In the genomic region with DNA sequence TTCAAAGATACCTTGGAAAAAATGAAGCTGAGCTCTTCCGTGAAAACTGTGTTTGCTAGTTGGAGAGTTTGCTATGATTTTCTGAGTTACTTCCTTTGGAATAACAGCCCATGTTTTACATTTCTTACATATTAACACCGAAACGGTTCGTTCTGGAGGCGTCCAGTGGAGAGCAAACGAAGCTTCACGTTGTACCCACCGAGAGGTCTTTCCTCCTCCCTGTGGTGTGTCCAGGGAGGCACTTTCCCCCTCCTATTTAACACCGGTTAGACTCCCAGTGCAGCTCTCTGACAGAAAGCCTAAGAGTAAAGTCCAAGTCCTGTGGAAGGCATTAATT, we compare ENCODE assay signal across 9 mouse cellular contexts. TPM values are rescaled to one million over a fixed set of nuclear protein-coding genes. Genes with fewer than 3 reads are reported as not detected.
DNase-seq lines count a peak whose midpoint lies in the region; ATAC-seq and TF ChIP-seq lines count a peak whose summit lies in the region.
"Had no signal": no experiment of that assay in that cellular context is flagged by ENCODE, and none has a peak within 500 bp of the region (broad histone marks: within the 10 kb centered on the region; RNA-seq: fewer than 3 reads in every experiment).

No protein-coding gene starts in this region.

- no peaks in the 10 kb centered on the region for H3K79me2 ChIP-seq in heart, adult 2 months (replicated peaks; ENCODE audit: control insufficient read depth, insufficient read depth, low read length)

- no peaks in the 10 kb centered on the region for H3K9me3 ChIP-seq in neural tube, embryonic 11.5 days (ENCODE audit: control insufficient read depth, low read length)
- H3K9me3 ChIP-seq in limb, embryonic 14.5 days (ENCODE audit: control insufficient read depth, low read length): no peaks in the 10 kb centered on the region
- no peaks in the 10 kb centered on the region for H3K9me3 ChIP-seq in stomach, embryonic 16.5 days (replicated peaks; ENCODE audit: control insufficient read depth, low read length)

- H3K4me1 ChIP-seq in heart, adult 2 months (ENCODE audit: control insufficient read depth, insufficient read depth, low read length): peaks cover 1% of the 10 kb centered on the region; the same call in 1 of the 2 replicates
- H3K4me1 ChIP-seq in neural tube, embryonic 11.5 days (ENCODE audit: control insufficient read depth, insufficient read depth, low read length): peaks cover 11% of the 10 kb centered on the region; the same call in 1 of the 2 replicates
- peaks cover 12% of the 10 kb centered on the region for H3K4me1 ChIP-seq in limb, embryonic 14.5 days (ENCODE audit: control insufficient read depth, insufficient read depth, low read length)
- H3K4me1 ChIP-seq in stomach, embryonic 16.5 days (ENCODE audit: control insufficient read depth, insufficient read depth, low read length): peaks cover 7% of the 10 kb centered on the region

- intact Hi-C loops in heart, adult 2 months (cut with DNase I): loop anchor here (10.0 kb wide), 1 partner anchor 50 kb away; no protein-coding TSS in a partner anchor
- intact Hi-C loops in heart, postnatal 14 days (cut with DNase I): no loop called here

- no peak for TF ChIP-seq CTCF in heart, adult 2 months (IDR thresholded peaks at IDR 0.05)

- TF ChIP-seq EP300 in heart, adult 2 months (IDR thresholded peaks at IDR 0.05; ENCODE audit: insufficient read depth, low read depth, low read length): no peak

- H3K27me3 ChIP-seq in heart, adult 2 months (ENCODE audit: control insufficient read depth, insufficient read depth, low read length): no peaks in the 10 kb centered on the region
- H3K27me3 ChIP-seq in neural tube, embryonic 11.5 days (ENCODE audit: control insufficient read depth, insufficient read depth, low read length): peaks cover 14% of the 10 kb centered on the region
- H3K27me3 ChIP-seq in limb, embryonic 14.5 days (ENCODE audit: control insufficient read depth, insufficient read depth, low read length): 0 out of 2 replicates have a peak, but pooled peaks cover 9% of the 10 kb centered on the region
- H3K27me3 ChIP-seq in stomach, embryonic 16.5 days (ENCODE audit: control insufficient read depth, insufficient read depth, low read length): no peaks in the 10 kb centered on the region; the same call in 1 of the 2 replicates

- no peak for DNase-seq in heart, adult 2 months
- no peak for DNase-seq in heart, postnatal 14 days
- DNase-seq in neural tube, embryonic 11.5 days (ENCODE audit: low spot score): no peak
- no peak for DNase-seq in neural tube, embryonic 10.5 days (ENCODE audit: extremely low spot score, low spot score)
- DNase-seq in limb, embryonic 14.5 days (ENCODE audit: low spot score): no peak
- DNase-seq in frontal cortex, postnatal 36 days (ENCODE audit: low spot score in 2 of 2): no peak
- DNase-seq in ovary, postnatal 14 days (ENCODE audit: low spot score): no peak

- peak overlapping the region; percentile 97 for H3K4me2 ChIP-seq in neural tube, embryonic 11.5 days (ENCODE audit: low read depth)
- H3K4me2 ChIP-seq in limb, embryonic 14.5 days (replicated peaks; ENCODE audit: low read depth, low read length, severe bottlenecking): peak overlapping the region; percentile 98
- peak overlapping the region; percentile 81 for H3K4me2 ChIP-seq in stomach, embryonic 16.5 days (ENCODE audit: low read depth, low read length)

- ATAC-seq in neural tube, embryonic 11.5 days (ENCODE audit: insufficient read depth, low FRiP score, low TSS enrichment): no peak
- ATAC-seq in limb, embryonic 14.5 days (ENCODE audit: low FRiP score, low read depth): no peak
- no peak for ATAC-seq in stomach, embryonic 16.5 days (ENCODE audit: insufficient read depth, low FRiP score)
- ATAC-seq: inflammation-experienced regulatory T-cells, adult 6 months had no signal

- TF ChIP-seq POLR2A in heart, adult 2 months (IDR thresholded peaks at IDR 0.05; ENCODE audit: insufficient read depth, low read depth, low read length): no peak; the same call in 1 of the 2 replicates
- no peak for TF ChIP-seq POLR2A in limb, embryonic 14.5 days (IDR thresholded peaks at IDR 0.05; ENCODE audit: borderline replicate concordance, extremely low read depth, insufficient read depth, insufficient read length)

- 29% methylated on average over 9 of the region's 9 CpGs for WGBS in heart, adult 2 months
- WGBS in neural tube, embryonic 11.5 days: 28% methylated on average over 9 of the region's 9 CpGs
- whole genome bisulfite sequencing in limb, embryonic 14.5 days: 24% methylated on average over 9 of the region's 9 CpGs
- WGBS in stomach, embryonic 16.5 days: 45% methylated on average over 9 of the region's 9 CpGs

- H3K27ac ChIP-seq in heart, adult 2 months: peak overlapping the region; percentile 83
- H3K27ac ChIP-seq in neural tube, embryonic 11.5 days (ENCODE audit: low read depth, low read length): no peak overlapping the region
- H3K27ac ChIP-seq in limb, embryonic 14.5 days (replicated peaks; ENCODE audit: low read depth, low read length): no peak overlapping the region
- peak overlapping the region; percentile 52 for H3K27ac ChIP-seq in stomach, embryonic 16.5 days (ENCODE audit: low read length)

- peak overlapping the region; percentile 92 for H3K9ac ChIP-seq in heart, adult 2 months (ENCODE audit: low read depth, low read length)
- H3K9ac ChIP-seq in neural tube, embryonic 11.5 days (ENCODE audit: low read length): peak overlapping the region; percentile 60
- H3K9ac ChIP-seq in limb, embryonic 14.5 days (ENCODE audit: low read depth, low read length, severe bottlenecking): peak overlapping the region; percentile 50; the same call in 1 of the 2 replicates
- H3K9ac ChIP-seq in stomach, embryonic 16.5 days (ENCODE audit: low read length): peak overlapping the region; percentile 72

- H3K36me3 ChIP-seq in heart, adult 2 months (ENCODE audit: control insufficient read depth, insufficient read depth, low read length): no peaks in the 10 kb centered on the region
- H3K36me3 ChIP-seq in neural tube, embryonic 11.5 days (ENCODE audit: control insufficient read depth, insufficient read depth, low read length): no peaks in the 10 kb centered on the region
- no peaks in the 10 kb centered on the region for H3K36me3 ChIP-seq in limb, embryonic 14.5 days (ENCODE audit: control insufficient read depth, insufficient read depth, low read length)
- no peaks in the 10 kb centered on the region for H3K36me3 ChIP-seq in stomach, embryonic 16.5 days (ENCODE audit: control insufficient read depth, insufficient read depth, low read length)

- H3K4me3 ChIP-seq in heart, adult 2 months: peak overlapping the region; percentile 89
- H3K4me3 ChIP-seq in neural tube, embryonic 11.5 days (ENCODE audit: low read depth, low read length): peak overlapping the region; percentile 52
- H3K4me3 ChIP-seq in limb, embryonic 14.5 days (replicated peaks; ENCODE audit: low read length): peak overlapping the region; percentile 50
- H3K4me3 ChIP-seq in stomach, embryonic 16.5 days (replicated peaks; ENCODE audit: low read length): peak overlapping the region; percentile 55

RNA-seq across cellular contexts. Expression of a gene that starts 1.0 kb away (rescaled TPM):
- 1 to 10 TPM; 3.5 to 6.1 TPM for total RNA-seq in heart, adult 2 months (2021)
- polyA plus RNA-seq in heart, adult 2 months (2012; rRNA removed): 4.8 and 5.2 TPM in 2 replicates
- 1 to 10 TPM; 2.1 to 2.9 TPM for total RNA-seq in heart, postnatal 14 days (2021)
- 1.1 and 1.6 TPM in 2 replicates for polyA plus RNA-seq in neural tube, embryonic 11.5 days (2014; fragmentation: Nextera tagmentation; extraction: Ambion mirVana)
- polyA plus RNA-seq in limb, embryonic 14.5 days (2012; rRNA removed): 0.79 and 2.6 TPM in 2 replicates
- polyA plus RNA-seq in limb, embryonic 14.5 days (2014; fragmentation: Nextera tagmentation; extraction: Ambion mirVana): 2.9 and 4.3 TPM in 2 replicates
- polyA plus RNA-seq in stomach, embryonic 16.5 days (2015; fragmentation: Nextera tagmentation; extraction: Ambion mirVana): 56.1 and 59.9 TPM in 2 replicates
- polyA plus RNA-seq: inflammation-experienced regulatory T-cells, adult 6 months had no signal

RNA-seq across cellular contexts. Expression of a gene that starts 45.1 kb away (rescaled TPM):
- total RNA-seq in heart, adult 2 months (2021): 100 to 1,000 TPM in 1 of 2 experiments, 10 to 100 TPM in 1; 98.4 to 102 TPM
- polyA plus RNA-seq in heart, adult 2 months (2012; rRNA removed): 18.1 and 43.8 TPM in 2 replicates
- 10 to 100 TPM; 74.3 to 80.3 TPM for total RNA-seq in heart, postnatal 14 days (2021)
- 26.5 and 27.0 TPM in 2 replicates for polyA plus RNA-seq in neural tube, embryonic 11.5 days (2014; fragmentation: Nextera tagmentation; extraction: Ambion mirVana)
- 15.3 and 19.2 TPM in 2 replicates for polyA plus RNA-seq in limb, embryonic 14.5 days (2012; rRNA removed)
- polyA plus RNA-seq in limb, embryonic 14.5 days (2014; fragmentation: Nextera tagmentation; extraction: Ambion mirVana): 31.6 and 32.9 TPM in 2 replicates
- polyA plus RNA-seq in stomach, embryonic 16.5 days (2015; fragmentation: Nextera tagmentation; extraction: Ambion mirVana): 38.9 and 39.8 TPM in 2 replicates

RNA-seq across cellular contexts. Expression of a gene that starts 45.2 kb away (rescaled TPM):
- 10 to 100 TPM; 54.2 to 58.0 TPM for total RNA-seq in heart, adult 2 months (2021)
- polyA plus RNA-seq in heart, adult 2 months (2012; rRNA removed): 39.4 and 61.3 TPM in 2 replicates
- 10 to 100 TPM; 68.1 to 80.6 TPM for total RNA-seq in heart, postnatal 14 days (2021)
- polyA plus RNA-seq in neural tube, embryonic 11.5 days (2014; fragmentation: Nextera tagmentation; extraction: Ambion mirVana): 399 and 403 TPM in 2 replicates
- polyA plus RNA-seq in limb, embryonic 14.5 days (2012; rRNA removed): 206 and 232 TPM in 2 replicates
- polyA plus RNA-seq in limb, embryonic 14.5 days (2014; fragmentation: Nextera tagmentation; extraction: Ambion mirVana): 223 and 243 TPM in 2 replicates
- 156 and 169 TPM in 2 replicates for polyA plus RNA-seq in stomach, embryonic 16.5 days (2015; fragmentation: Nextera tagmentation; extraction: Ambion mirVana)

Comparison
In these comparisons a context has a peak if more than half of its experiments do, and no peak if none do; other contexts are left out.
1. H3K27ac ChIP-seq: peak in heart, adult 2 months (single experiment) and stomach, embryonic 16.5 days (single experiment); none in neural tube, embryonic 11.5 days (single experiment) and limb, embryonic 14.5 days (single experiment).
2. Peak in every context shown above with its lines, with median percentiles within 50 percentile points of each other: H3K4me3 ChIP-seq, H3K9ac ChIP-seq and H3K4me2 ChIP-seq.